Mouse (Mus musculus): ENCODE results near the gene Gm11938. TPM values are rescaled to one million over a fixed set of nuclear protein-coding genes. Genes with fewer than 3 reads are reported as not detected.
A peak's percentile ranks its signal among the peaks of the same experiment; 100 is the strongest.
"Not testable (repeated sequence)": the region's sequence is repeated elsewhere in the genome, so short reads cannot be mapped to it uniquely, and the experiment has no call there.

Gm11938 gene
- polyA plus RNA-seq (2012; ENCODE audit: insufficient read depth, insufficient read length, low replicate concordance, missing spikeins) = not detected in 2 replicates

GRCm38 (mm10) chr11:99603208-99603607, at the start of gene Gm11938:
Gene Gm11938, minus strand, starts transcription at chr11:99603308.
- not testable (repeated sequence) for H3K4me1 ChIP-seq (ENCODE audit: control insufficient read depth, insufficient read depth, low read length); H3K4me3 ChIP-seq (ENCODE audit: insufficient read depth, low read depth, low read length); H3K27ac ChIP-seq (ENCODE audit: insufficient read depth, low read depth, low read length)
- 70% methylated on average over 1 of the region's 1 CpGs for WGBS

- no peak within 1 kb of the TSS for H3K27ac ChIP-seq (ENCODE audit: insufficient read depth, low read depth, low read length)
- no peak within 1 kb of the TSS for H3K4me3 ChIP-seq (ENCODE audit: insufficient read depth, low read depth, low read length)
- no peak for TF ChIP-seq CTCF (IDR thresholded peaks at IDR 0.05; ENCODE audit: insufficient read depth, low read depth, low read length)
- TF ChIP-seq POLR2A (IDR thresholded peaks at IDR 0.05; ENCODE audit: insufficient read depth, low read depth, low read length) = no peak
- WGBS = 81% methylated on average over 2 of the region's 2 CpGs
- no peaks in the 10 kb centered on the region for H3K4me1 ChIP-seq (ENCODE audit: control insufficient read depth, insufficient read depth, low read length)
Observed at GRCm38 (mm10) chr11:99650136-99650535, 47.0 kb upstream of the Gm11938 start, which contains the start of gene Gm11555. Gene Gm11555, minus strand, starts transcription at chr11:99650236.

GRCm38 (mm10) chr11:99646444-99646843, 43.3 kb upstream of the Gm11938 start:
- no peak overlapping the region for H3K4me3 ChIP-seq (ENCODE audit: insufficient read depth, low read depth, low read length)
- H3K27ac ChIP-seq (ENCODE audit: insufficient read depth, low read depth, low read length) = no peak overlapping the region
- WGBS = 71% methylated on average over 15 of the region's 15 CpGs
- TF ChIP-seq POLR2A (IDR thresholded peaks at IDR 0.05; ENCODE audit: insufficient read depth, low read depth, low read length) (no peak), CTCF (IDR thresholded peaks at IDR 0.05; ENCODE audit: insufficient read depth, low read depth, low read length) (no peak)
- H3K4me1 ChIP-seq (ENCODE audit: control insufficient read depth, insufficient read depth, low read length) = 0 out of 2 replicates have a peak, but pooled peaks cover 3% of the 10 kb centered on the region

- Histone ChIP-seq H3K27ac (ENCODE audit: insufficient read depth, low read depth, low read length) (no peak overlapping the region), H3K4me3 (ENCODE audit: insufficient read depth, low read depth, low read length) (no peak overlapping the region), H3K4me1 (ENCODE audit: control insufficient read depth, insufficient read depth, low read length) (0 out of 2 replicates have a peak, but pooled peaks cover 3% of the 10 kb centered on the region)
- WGBS = 51% methylated on average over 3 of the region's 3 CpGs
- no peak for TF ChIP-seq POLR2A (IDR thresholded peaks at IDR 0.05; ENCODE audit: insufficient read depth, low read depth, low read length)
- TF ChIP-seq CTCF (IDR thresholded peaks at IDR 0.05; ENCODE audit: insufficient read depth, low read depth, low read length) = no peak
Observed at GRCm38 (mm10) chr11:99644351-99644750, 41.2 kb upstream of the Gm11938 start.

GRCm38 (mm10) chr11:99643635-99644139, 40.6 kb upstream of the Gm11938 start, which contains the start of gene Krtap4-7:
Gene Krtap4-7, minus strand, starts transcription at chr11:99644089.
- WGBS = 82% methylated on average over 9 of the region's 9 CpGs
- H3K4me1 ChIP-seq (ENCODE audit: control insufficient read depth, insufficient read depth, low read length); H3K27ac ChIP-seq (ENCODE audit: insufficient read depth, low read depth, low read length); H3K4me3 ChIP-seq (ENCODE audit: insufficient read depth, low read depth, low read length): not testable (repeated sequence)

- 40% methylated on average over 1 of the region's 1 CpGs for WGBS
- H3K4me3 ChIP-seq (ENCODE audit: insufficient read depth, low read depth, low read length) = no peak overlapping the region
- peaks cover 10% of the 10 kb centered on the region; the same call in 1 of the 2 replicates for H3K4me1 ChIP-seq (ENCODE audit: control insufficient read depth, insufficient read depth, low read length)
- H3K27ac ChIP-seq (ENCODE audit: insufficient read depth, low read depth, low read length) = no peak overlapping the region
- TF ChIP-seq CTCF (IDR thresholded peaks at IDR 0.05; ENCODE audit: insufficient read depth, low read depth, low read length) (no peak), POLR2A (IDR thresholded peaks at IDR 0.05; ENCODE audit: insufficient read depth, low read depth, low read length) (no peak)
Observed at GRCm38 (mm10) chr11:99640926-99641325, 37.8 kb upstream of the Gm11938 start.

GRCm38 (mm10) chr11:99637086-99637485, 34.0 kb upstream of the Gm11938 start:
- Histone ChIP-seq H3K27ac (ENCODE audit: insufficient read depth, low read depth, low read length) (peak overlapping the region; percentile 46), H3K4me1 (ENCODE audit: control insufficient read depth, insufficient read depth, low read length) (peaks cover 13% of the 10 kb centered on the region; the same call in 1 of the 2 replicates), H3K4me3 (ENCODE audit: insufficient read depth, low read depth, low read length) (no peak overlapping the region)
- TF ChIP-seq CTCF (IDR thresholded peaks at IDR 0.05; ENCODE audit: insufficient read depth, low read depth, low read length) = no peak
- no peak for TF ChIP-seq POLR2A (IDR thresholded peaks at IDR 0.05; ENCODE audit: insufficient read depth, low read depth, low read length)
- 23% methylated on average over 1 of the region's 1 CpGs for WGBS

GRCm38 (mm10) chr11:99634653-99635134, 31.6 kb upstream of the Gm11938 start, which contains the start of gene Krtap4-2:
Gene Krtap4-2, minus strand, starts transcription at chr11:99635084.
- H3K4me3 ChIP-seq (ENCODE audit: insufficient read depth, low read depth, low read length) = no peak within 1 kb of the TSS
- H3K27ac ChIP-seq (ENCODE audit: insufficient read depth, low read depth, low read length) = no peak within 1 kb of the TSS
- TF ChIP-seq POLR2A (IDR thresholded peaks at IDR 0.05; ENCODE audit: insufficient read depth, low read depth, low read length) = no peak
- no peak for TF ChIP-seq CTCF (IDR thresholded peaks at IDR 0.05; ENCODE audit: insufficient read depth, low read depth, low read length)
- peaks cover 13% of the 10 kb centered on the region; the same call in 1 of the 2 replicates for H3K4me1 ChIP-seq (ENCODE audit: control insufficient read depth, insufficient read depth, low read length)
- 42% methylated on average over 8 of the region's 8 CpGs for WGBS

GRCm38 (mm10) chr11:99633293-99633692, 30.2 kb upstream of the Gm11938 start:
- H3K4me1 ChIP-seq (ENCODE audit: control insufficient read depth, insufficient read depth, low read length) = peaks cover 8% of the 10 kb centered on the region; the same call in 1 of the 2 replicates
- WGBS = 56% methylated on average over 2 of the region's 2 CpGs
- TF ChIP-seq POLR2A (IDR thresholded peaks at IDR 0.05; ENCODE audit: insufficient read depth, low read depth, low read length) (no peak), CTCF (IDR thresholded peaks at IDR 0.05; ENCODE audit: insufficient read depth, low read depth, low read length) (no peak)

More at GRCm38 (mm10) chr11:99633293-99633692, 30.2 kb upstream of the Gm11938 start:
- H3K4me3 ChIP-seq (ENCODE audit: insufficient read depth, low read depth, low read length) = no peak overlapping the region
- H3K27ac ChIP-seq (ENCODE audit: insufficient read depth, low read depth, low read length) = no peak overlapping the region

Measured in olfactory bulb, adult 2 months (tissue).